Mouse (Mus musculus) embryonic fibroblast, embryonic 13.5 days (primary cell): ENCODE measurements around the gene E130308A19Rik.

Source experiments
- CTCF ChIP-seq: IDR thresholded peaks from 2 replicates; pipeline ENCODE4 v1.5.1; 2011; ENCODE audit warnings: mild to moderate bottlenecking, control low read depth, low read length, moderate library complexity, borderline replicate concordance; ENCODE audit not compliant: insufficient read depth
- POLR2A ChIP-seq: IDR thresholded peaks from 2 replicates; pipeline ENCODE4 v1.6.1; 2011; ENCODE audit warnings: low read depth, mild to moderate bottlenecking, control low read depth, low read length, moderate library complexity

- TF ChIP-seq POLR2A (no peak), CTCF (no peak)
Measured at GRCm38 (mm10) chr4:59652166-59652681, 26.2 kb downstream of the E130308A19Rik start.
